Mouse (Mus musculus): Measurements from ENCODE around the gene Edem1.

Gene Edem1

DNA sequence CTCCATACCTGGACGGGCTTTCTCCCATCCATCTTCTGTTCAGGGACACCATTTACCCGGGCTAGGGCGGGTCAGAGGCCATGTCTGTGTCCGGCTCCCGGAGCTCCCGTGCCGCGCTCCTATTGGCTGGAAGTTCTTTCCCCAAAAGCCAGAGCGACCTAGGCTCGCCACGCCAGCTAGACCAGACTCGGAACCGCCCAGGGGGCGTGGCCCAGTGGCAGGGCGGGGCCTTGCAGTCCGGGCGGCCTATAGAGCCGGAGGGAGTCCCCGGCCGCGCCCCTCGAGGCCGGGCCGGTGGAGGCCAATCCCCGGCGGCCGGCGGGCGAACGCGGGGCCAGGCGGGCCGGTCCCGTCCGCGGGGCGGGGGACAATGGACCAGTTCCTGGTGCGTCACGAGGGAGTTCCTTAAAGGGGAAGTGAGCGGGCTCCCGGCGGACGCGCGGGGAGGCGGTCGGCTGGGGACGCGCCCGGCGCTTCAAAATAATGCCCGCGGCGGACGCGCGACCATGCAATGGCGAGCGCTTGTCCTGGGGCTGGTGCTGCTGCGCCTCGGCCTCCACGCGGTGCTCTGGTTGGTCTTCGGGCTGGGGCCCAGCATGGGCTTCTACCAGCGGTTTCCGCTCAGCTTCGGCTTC is at the start of gene Edem1:
Gene Edem1, plus strand, starts transcription at position 408 of the 635 bp plus-strand sequence.
- peak; percentile 92 to 95 for DNase-seq (ENCODE audit: low spot score in 2 of 2)

DNA sequence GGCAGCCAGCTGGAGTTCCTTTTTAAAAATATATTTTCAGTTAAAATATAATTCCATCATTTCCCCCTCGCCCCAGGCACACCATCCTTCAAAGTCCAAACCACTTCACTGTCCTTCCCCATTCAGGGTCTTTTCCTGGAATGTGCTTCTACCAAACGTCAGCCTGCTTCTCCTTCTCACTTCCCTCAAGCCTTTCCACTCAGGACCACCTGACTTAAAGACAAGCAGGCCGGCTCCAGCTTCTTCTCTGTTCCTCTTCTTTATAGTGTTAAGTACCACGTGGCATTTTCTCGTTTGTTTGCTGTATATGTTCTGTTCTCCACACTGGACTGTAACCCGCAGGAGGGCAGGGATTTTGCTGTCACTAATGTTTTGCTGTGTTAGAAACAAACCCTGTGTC is 46.6 kb upstream of the Edem1 start:
- no peak for DNase-seq (ENCODE audit: low spot score in 2 of 2)

DNA sequence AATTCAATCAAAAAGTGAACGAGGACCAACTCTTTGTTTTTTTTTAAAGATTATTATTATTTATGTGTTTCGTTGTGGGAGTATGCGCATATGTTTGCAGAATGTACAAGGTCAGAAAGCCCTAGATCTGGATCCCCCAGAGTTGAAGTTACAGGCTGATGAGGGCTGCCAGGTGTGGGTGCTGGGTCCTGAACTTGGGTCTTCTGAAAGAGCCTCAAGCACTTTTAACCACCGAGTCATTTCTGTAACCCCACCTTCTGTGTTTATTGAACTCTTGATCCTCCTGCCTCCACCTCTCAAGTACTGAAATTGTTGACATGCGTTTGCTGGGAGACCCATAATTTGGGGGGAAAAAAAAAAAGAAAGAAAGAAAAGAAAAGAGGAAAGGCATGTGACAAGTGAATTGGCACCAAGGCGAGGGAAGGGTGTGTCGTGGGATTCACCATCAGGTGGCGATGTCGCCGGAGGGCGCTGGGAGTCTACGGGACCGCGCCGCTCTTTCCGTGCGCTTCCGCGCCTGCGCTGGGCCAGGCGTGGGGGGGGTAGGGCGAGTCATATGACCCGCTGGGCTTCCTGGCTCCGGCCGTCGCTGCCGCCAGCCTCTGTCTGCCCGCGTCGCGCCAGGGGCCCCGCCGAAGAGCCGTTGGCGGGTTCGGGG is 45.8 kb upstream of the Edem1 start, which contains the start of gene Arl8b:
Gene Arl8b, plus strand, starts transcription at position 574 of the 658 bp plus-strand sequence.
- DNase-seq (ENCODE audit: low spot score in 2 of 2), result peak; percentile 94 to 96

DNA sequence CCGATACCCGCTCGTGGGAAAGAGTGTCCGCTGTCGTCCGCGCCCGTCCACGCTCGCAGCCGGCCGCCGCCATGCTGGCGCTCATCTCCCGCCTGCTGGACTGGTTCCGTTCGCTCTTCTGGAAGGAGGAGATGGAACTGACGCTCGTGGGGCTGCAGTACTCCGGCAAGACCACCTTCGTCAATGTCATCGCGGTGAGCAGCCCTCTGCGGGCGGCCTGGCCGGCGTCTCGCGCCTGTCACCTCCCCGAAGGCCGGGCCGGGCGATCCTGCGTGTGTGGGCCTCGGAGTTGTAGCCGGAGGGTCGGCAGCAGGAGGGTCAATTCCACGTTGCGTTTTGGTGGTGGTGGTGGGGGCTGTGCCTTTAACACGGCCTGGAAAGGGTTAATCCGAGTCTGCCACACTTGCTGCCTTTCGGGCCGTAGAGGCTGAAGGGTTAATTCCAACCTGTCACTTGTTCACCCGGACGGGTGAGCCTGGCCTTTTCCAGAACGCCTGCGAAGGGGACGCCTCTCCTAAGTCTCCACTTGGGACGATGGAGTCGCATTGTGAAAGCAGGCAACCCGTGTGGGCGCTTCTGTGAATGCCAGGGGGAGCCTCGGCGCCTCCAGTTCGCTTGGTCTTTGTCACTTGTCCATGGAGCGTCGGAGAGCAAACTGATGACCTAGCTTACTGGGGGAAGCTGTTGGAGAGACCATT is 45.1 kb upstream of the Edem1 start:
- peak; percentile 16 to 33 for DNase-seq (ENCODE audit: low spot score in 2 of 2)

DNA sequence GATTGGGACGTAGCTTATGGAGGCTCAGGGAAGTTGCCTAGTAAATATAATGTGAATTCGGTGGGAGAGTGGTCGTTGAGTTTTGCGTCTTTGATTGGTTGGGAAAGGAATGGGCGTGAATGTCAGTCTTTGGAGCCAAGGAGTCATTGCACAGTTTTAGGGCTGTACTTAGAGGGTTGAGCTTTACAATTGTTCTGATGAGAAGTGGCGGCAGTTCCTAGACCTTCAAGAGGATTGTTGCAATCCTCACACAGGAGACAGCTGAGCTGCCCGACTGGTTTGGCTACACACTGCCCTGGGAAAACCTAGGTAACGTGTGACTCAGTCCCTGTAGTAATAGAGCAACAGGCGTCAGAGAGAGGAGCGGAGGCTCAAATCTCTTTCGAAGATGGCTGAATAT is 44.4 kb upstream of the Edem1 start:
- no peak for DNase-seq (ENCODE audit: low spot score in 2 of 2)

DNA sequence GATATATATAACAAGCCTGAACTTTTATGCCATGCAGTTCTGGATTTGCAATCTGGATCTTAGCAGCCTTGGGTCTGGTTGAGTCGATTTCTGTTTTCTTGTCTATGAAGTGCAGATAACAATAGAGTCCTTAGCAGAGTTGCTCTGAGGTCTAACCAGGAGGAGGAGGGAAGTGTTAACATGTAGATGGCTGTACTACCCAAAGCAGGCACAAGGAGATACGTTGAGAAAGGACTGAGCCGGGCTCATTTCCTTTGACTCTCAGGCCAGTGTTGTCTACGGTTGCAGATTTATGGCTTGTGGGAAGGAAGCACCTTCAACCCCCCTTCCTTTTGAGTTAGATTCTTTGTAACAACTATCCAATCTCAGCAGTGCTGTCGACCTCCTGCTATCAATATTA is 43.6 kb upstream of the Edem1 start:
- no peak for DNase-seq (ENCODE audit: low spot score in 2 of 2)

- no peak for DNase-seq (ENCODE audit: low spot score in 2 of 2)
These were observed 42.9 kb upstream of the Edem1 start for GRCm38 (mm10) chr6:108785551-108785950.

DNA sequence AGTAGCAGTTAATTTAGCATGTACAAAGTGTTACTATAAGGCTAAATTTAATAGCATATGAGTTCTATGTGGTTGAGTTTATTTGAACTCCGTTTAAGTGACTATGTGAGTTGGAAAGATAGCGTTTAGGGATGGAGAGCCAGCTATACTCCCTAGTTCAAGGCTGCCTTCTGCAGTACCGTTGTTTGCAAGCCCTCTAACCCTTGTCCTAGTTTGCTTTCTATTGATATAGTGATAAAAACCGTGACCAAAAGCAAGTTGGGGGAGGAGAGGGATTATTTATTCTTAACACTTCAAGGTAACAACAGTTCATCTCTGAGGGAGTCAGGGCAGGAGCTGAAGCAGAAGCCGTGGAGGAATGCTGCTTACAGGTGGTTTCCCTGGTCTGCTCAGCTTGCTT is 36.9 kb upstream of the Edem1 start:
- DNase-seq (ENCODE audit: low spot score in 2 of 2), result no peak

DNA sequence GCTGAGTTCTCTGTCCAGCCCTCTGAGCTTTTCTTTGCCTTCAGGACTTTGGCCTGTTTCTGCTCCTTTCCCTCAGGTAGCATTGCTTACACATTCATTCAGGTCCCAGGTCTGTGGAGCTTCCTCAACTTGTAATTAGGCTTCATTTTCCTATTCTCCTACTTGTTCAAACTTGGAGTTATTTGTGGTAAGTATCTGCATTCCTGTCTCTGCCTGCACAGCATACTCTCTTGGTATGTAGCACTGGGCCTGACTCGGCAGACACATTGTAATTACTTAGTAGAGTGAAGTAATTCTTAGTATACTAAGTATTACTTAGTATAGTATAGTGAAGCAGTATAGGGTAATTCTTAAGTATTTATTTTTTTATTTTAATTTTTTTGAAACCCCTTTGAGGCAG is 32.5 kb upstream of the Edem1 start:
- DNase-seq (ENCODE audit: low spot score in 2 of 2), result no peak

- DNase-seq (ENCODE audit: low spot score in 2 of 2), result no peak
These were observed 31.7 kb upstream of the Edem1 start for GRCm38 (mm10) chr6:108796706-108797105.

- no peak for DNase-seq (ENCODE audit: low spot score in 2 of 2)
These were observed 23.2 kb upstream of the Edem1 start for GRCm38 (mm10) chr6:108805194-108805593.

DNA sequence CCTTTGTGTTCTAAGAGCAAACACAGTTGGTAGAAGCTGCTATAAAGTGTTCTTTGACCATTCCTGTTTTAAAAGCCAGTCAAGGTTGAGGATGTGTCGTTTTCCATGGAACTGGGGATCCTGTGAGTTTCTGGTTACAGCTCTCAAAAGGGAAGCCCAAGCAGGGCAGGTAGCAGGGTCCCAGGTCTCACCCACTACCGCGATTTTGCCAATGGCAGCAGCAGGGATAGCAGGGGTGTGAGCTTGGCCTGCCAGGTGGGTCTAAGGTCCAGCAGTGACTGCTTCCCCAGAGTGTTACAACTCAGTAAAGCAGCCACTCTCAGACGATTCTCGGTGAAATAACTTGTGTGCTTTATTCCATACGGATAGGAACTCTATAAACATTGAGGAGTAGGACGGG is 22.6 kb upstream of the Edem1 start:
- no peak for DNase-seq (ENCODE audit: low spot score in 2 of 2)

DNA sequence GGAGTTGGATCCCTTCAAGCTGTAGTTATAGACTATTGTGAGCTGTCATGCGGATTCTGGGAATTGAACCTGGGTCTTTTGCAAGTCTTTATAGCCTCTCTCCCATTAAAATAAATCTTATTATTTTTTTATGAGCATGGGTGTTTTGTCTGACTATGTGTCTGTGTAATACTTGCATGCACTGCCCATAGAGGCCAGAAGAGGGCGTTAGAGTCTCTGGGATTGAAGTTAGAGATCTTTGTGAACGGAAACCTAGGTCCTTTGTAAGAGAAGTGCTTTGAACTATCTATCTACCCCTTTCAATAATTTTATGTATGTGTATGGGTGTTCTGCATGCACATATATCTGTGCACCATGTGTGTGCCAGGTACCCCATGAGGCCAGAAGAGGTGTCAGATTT is 21.0 kb upstream of the Edem1 start:
- DNase-seq (ENCODE audit: low spot score in 2 of 2), result no peak

DNA sequence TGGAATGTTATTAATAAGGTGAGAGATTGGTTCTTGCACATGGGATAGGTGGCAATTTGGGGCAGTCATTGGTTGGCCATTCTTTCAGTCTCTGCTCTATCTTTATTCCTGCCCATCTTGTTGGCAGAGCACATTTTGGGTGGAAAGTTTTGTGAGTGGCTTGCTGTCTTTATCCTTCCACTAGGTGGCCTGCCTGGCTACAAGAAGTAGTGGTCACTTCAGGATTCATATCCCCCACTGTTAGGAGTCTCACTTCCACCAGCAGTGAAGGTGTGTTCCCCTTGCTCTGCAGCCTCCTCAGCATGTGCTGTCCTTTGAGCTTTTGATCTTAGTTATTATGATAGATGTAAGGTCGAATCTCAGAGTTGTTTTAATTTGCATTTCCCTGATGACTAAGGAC is 19.7 kb upstream of the Edem1 start:
- no peak for DNase-seq (ENCODE audit: low spot score in 2 of 2)

DNA sequence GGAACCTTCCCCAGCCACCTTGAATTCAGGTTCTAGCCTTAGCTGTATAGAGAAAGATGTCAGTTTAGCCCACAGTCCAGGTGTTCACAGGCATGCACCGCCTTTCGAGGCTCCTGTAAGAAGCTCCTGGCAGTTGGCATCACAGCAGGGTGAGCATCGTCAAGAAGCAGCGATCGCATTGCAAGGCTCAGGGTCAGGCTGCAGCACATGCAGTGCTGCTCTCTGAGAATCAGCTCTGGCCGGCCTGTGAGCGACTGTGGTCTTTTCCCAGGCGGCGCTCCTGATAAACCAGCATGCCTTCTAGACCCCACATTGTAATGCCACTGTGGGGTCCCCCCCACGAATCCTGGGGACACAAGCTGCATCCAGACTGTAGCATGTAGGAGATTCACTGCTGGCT is 18.2 kb upstream of the Edem1 start:
- no peak for DNase-seq (ENCODE audit: low spot score in 2 of 2)

- DNase-seq (ENCODE audit: low spot score in 2 of 2), result no peak
These were observed 16.3 kb upstream of the Edem1 start for GRCm38 (mm10) chr6:108812134-108812533.

GRCm38 (mm10) chr6:108817510-108817909 is 10.9 kb upstream of the Edem1 start:
- peak in 1 of 2 experiments; percentile 51 for DNase-seq (ENCODE audit: low spot score in 2 of 2)

DNA sequence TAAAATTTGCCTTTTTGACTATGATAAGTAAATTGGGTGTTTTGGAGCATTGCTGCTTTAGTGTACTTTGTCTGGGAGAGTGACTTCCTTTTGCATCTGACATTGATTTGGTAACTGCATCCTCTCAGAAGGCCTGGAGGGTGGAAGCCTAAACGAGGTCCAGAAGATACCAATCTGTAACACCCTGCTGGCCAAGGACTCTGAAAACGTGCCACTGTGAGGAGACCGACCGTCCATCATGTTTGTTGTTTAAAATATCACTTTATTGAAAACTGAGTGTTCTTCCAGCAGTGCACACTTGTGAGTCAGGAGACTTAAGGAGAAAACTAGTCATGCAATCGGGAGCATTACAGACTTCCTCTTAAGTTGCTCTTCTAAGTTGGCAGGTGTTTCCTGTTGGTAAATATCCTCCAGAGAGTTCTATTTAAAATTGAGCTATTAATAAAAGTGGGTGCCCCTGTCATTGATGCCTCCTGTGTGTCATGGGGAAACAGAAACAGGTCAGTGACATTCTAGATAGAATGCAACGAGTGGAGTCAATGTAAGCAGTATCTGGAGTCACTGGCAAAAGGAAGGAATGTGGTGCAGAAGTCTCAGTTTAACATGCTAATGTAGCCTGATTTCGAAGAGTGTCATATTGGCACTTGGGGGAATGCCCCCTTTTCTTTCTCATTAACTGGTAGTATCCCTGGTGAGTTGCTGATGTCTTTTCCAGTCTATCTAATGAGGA is 3.5 kb upstream of the Edem1 start:
- DNase-seq (ENCODE audit: low spot score in 2 of 2), result no peak

- DNase-seq (ENCODE audit: low spot score in 2 of 2), result no peak
These were observed 2.4 kb upstream of the Edem1 start for GRCm38 (mm10) chr6:108826070-108826469.

GRCm38 (mm10) chr6:108827336-108827920 is 1.0 kb upstream of the Edem1 start:
- DNase-seq (ENCODE audit: low spot score in 2 of 2), result no peak

DNA sequence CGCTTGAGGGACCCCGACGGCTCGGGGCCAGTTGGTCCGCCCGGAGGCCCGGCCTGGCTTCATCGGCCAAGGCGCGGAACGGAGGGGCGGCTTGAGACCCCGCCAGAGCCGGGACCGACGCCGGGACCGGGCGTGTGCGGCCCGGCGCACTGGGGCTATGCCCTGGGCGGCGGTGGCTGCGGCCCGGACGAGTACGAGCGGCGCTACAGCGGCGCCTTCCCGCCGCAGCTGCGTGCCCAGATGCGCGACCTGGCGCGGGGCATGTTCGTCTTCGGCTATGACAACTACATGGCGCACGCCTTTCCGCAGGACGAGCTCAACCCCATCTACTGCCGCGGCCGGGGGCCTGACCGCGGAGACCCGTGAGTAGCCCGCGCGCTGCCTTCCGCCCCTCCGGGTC is 431 bp downstream of the Edem1 start:
- no peak for DNase-seq (ENCODE audit: low spot score in 2 of 2)

Data from frontal cortex, postnatal 36 days (tissue).